Mouse (Mus musculus) E14TG2a.4 (cell line): Measurements from ENCODE around the gene Ecm2.

Experiments used
- CTCF ChIP-seq: conservative IDR thresholded peaks from 2 replicates; pipeline ENCODE4 v1.5.1; 2014; ENCODE audit warnings: low read length
- NANOG ChIP-seq: IDR thresholded peaks from 2 replicates; pipeline ENCODE4 v1.6.1; 2014; ENCODE audit warnings: borderline replicate concordance, low read length, mixed read lengths
- POU5F1 ChIP-seq: IDR thresholded peaks from 2 replicates; pipeline ENCODE4 v1.6.1; 2014; ENCODE audit warnings: low read length, borderline replicate concordance

DNA sequence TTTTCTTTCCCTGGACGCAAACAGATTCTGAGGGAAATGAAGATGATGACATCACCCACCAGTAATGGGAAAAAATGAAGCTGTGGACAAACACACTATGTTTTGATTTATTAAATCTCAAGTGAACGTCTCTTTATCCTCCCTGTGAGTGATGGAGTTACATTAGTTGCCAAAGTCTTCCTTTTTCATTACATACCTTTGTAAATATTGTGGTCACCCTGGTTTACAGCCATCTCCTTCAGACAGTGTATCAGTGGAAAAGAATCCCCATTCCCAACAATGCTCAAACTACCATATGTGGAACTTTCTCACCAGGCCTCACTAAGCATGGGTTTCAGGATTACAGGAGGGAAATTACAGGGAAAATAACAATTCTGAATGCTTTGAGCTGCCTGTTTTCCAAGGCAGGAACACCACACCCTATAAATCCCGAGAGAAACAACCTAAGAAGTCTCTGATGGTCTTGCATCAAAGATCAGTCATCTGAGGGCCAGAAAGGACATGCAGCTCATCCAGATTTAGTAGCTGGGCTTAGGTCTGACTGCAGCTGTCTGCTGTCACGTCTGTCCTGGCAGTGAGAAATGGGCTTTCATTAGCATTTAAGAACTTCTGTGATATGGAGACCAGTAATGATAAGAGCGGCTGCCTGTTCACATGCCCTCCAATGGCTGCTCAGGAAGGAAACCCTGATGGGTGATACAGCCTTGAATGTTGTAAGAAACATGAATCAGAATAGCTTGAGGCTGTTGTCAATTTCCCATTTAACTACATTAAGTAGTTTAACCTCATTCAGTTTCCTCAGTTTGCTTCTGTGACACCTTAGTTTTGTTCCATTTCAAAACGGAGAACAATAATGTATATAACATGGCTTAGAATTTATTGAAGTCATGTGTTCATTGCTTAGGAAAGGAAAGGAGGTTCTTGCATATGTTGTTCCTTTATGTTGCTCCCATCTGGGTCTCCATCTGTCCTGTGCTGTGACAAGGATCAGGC is 11.9 kb upstream of the Ecm2 start, which contains the start of gene Tes3-ps:
- TF ChIP-seq CTCF (no peak), NANOG (no peak), POU5F1 (no peak)
